Mouse (Mus musculus) olfactory bulb, adult 2 months (tissue): ENCODE data around the gene Syn1.

Experiments used
- CTCF ChIP-seq: fragments of 200-500 bp; IDR thresholded peaks from 2 replicates; pipeline ENCODE4 v1.5.1; 2012; ENCODE audit warnings: low read depth, mild to moderate bottlenecking, low read length, moderate library complexity; ENCODE audit not compliant: insufficient read depth
- POLR2A ChIP-seq: fragments of 200-500 bp; IDR thresholded peaks from 2 replicates; pipeline ENCODE4 v1.6.1; 2012; ENCODE audit warnings: mild to moderate bottlenecking, low read depth, low read length, moderate library complexity; ENCODE audit not compliant: insufficient read depth

DNA sequence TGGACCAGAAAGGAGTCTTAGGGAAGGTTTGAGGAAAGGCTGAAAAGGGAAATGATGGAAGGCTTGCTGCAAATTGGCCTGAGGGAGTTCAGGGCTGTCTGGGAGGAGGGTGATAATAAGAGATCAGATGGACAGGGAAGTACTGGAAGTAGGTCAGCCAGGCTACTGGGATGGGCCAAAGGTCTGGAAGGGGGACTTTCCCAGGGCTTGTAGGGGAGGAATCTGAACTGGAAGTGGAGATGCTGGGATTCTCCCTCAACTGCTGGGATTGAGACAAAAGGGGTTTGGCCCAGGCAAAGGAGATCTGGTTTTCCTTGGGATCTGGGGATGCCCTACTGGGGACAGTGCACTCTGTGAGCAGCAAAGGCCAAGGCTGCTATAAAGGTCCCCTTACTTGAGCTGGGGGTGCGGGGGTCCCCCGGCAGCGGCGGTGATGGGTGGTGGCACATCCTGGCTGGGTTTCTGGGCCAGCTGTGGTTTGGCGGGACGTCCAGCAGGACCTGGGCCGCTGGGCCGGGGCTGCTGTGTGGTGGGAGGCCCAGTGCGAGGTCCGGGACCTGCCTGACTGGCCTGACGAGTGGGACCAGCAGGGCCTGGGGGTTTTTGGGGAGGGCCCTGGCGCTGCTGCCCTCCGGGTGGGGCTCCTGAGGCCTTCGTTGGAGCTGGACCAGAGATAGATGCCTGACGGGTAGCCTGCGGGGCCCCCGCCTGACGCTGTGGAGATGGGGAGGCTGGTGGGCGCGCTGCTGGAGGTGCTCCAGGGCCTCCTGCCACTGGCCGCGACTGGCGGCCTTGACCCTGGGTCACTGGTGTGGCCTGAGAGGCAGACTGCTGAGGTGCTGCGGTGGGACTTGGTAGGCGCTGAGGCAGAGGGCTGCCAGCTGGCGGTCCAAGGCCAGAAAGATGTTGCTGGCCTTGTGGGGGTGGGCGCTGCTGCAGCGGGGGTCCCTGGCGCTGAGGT lies 58.4 kb downstream of the Syn1 start:
- TF ChIP-seq POLR2A (no peak), CTCF (no peak)
